Mouse (Mus musculus) MEL (cell line): ENCODE measurements around the gene 6820408C15Rik.

Experiments used
- CHD2 ChIP-seq: IDR thresholded peaks from 2 replicates; pipeline ENCODE4 v1.6.1; 2011; ENCODE audit warnings: low read length, improper control_type of control experiment
- CTCF ChIP-seq, 3 experiments: IDR thresholded peaks in 2 of 3; conservative IDR thresholded peaks in 1 of 3; 2 replicates each; pipeline ENCODE4 v1.5.1; 2011 to 2012; ENCODE audit warnings: low read length in 3 of 3, low read depth in 2 of 3, mild to moderate bottlenecking in 2 of 3, improper control_type of control experiment in 1 of 3, inconsistent platforms in 1 of 3, mixed read lengths in 1 of 3, moderate library complexity in 1 of 3; ENCODE audit not compliant: control insufficient read depth in 1 of 3, insufficient read depth in 1 of 3, poor library complexity in 1 of 3, severe bottlenecking in 1 of 3
- E2F4 ChIP-seq: IDR thresholded peaks from 2 replicates; pipeline ENCODE4 v1.6.1; 2011; ENCODE audit warnings: low read depth, low read length, improper control_type of control experiment, borderline replicate concordance
- ELF1 ChIP-seq: IDR thresholded peaks from 2 replicates; pipeline ENCODE4 v1.6.1; 2014; ENCODE audit warnings: low read depth, mild to moderate bottlenecking, inconsistent platforms, low read length, improper control_type of control experiment, moderate library complexity
- EP300 ChIP-seq, 2 experiments: IDR thresholded peaks; 2 replicates each; pipeline ENCODE4 v1.6.1; 2011; ENCODE audit warnings: improper control_type of control experiment in 2 of 2, low read length in 2 of 2, low read depth in 1 of 2, mild to moderate bottlenecking in 1 of 2
- GABPA ChIP-seq: IDR thresholded peaks from 2 replicates; pipeline ENCODE4 v1.6.1; 2012; ENCODE audit warnings: low read depth, mild to moderate bottlenecking, inconsistent platforms, low read length, improper control_type of control experiment, moderate library complexity
- GATA1 ChIP-seq: IDR thresholded peaks from 2 replicates; pipeline ENCODE4 v1.6.1; 2011; ENCODE audit warnings: low read depth, low read length, improper control_type of control experiment
- JUND ChIP-seq: IDR thresholded peaks from 2 replicates; pipeline ENCODE4 v1.6.1; 2011; ENCODE audit warnings: low read depth, mild to moderate bottlenecking, improper control_type of control experiment, low read length
- MAX ChIP-seq: IDR thresholded peaks from 2 replicates; pipeline ENCODE4 v1.6.1; 2011; ENCODE audit warnings: low read length, improper control_type of control experiment
- MYB ChIP-seq: IDR thresholded peaks from 2 replicates; pipeline ENCODE4 v1.6.1; 2011; ENCODE audit warnings: mild to moderate bottlenecking, low read depth, low read length, improper control_type of control experiment
- POLR2A ChIP-seq, 2 experiments: IDR thresholded peaks; 2 replicates each; pipeline ENCODE4 v1.6.1; 2011 to 2012; ENCODE audit warnings: low read length in 2 of 2, mild to moderate bottlenecking in 2 of 2, control low read depth in 1 of 2, improper control_type of control experiment in 1 of 2, low read depth in 1 of 2, moderate library complexity in 1 of 2; ENCODE audit not compliant: control insufficient read depth in 1 of 2, insufficient read depth in 1 of 2, poor library complexity in 1 of 2
- POLR2AphosphoS2 ChIP-seq: IDR thresholded peaks from 2 replicates; pipeline ENCODE4 v1.6.1; 2011; ENCODE audit warnings: low read length, improper control_type of control experiment
- TBP ChIP-seq: IDR thresholded peaks from 2 replicates; pipeline ENCODE4 v1.8.0; 2011; ENCODE audit warnings: low read depth, low read length, improper control_type of control experiment
- ZC3H11A ChIP-seq: IDR thresholded peaks from 2 replicates; pipeline ENCODE4 v1.6.1; 2012; ENCODE audit warnings: low read depth, mild to moderate bottlenecking, inconsistent platforms, low read length, improper control_type of control experiment

- no peak for TF ChIP-seq POLR2A (IDR thresholded peaks at IDR 0.05; ENCODE audit: control insufficient read depth in 1 of 2, insufficient read depth in 1 of 2, low read depth in 1 of 2, low read length in 2 of 2, poor library complexity in 1 of 2)
- TF ChIP-seq ZC3H11A, result no peak
- TF ChIP-seq E2F4, result no peak
- no peak for TF ChIP-seq CHD2
- TF ChIP-seq MAX, result no peak
- TF ChIP-seq CTCF (IDR thresholded peaks at IDR 0.05 in 2 of 3, conservative IDR thresholded peaks at IDR 0.05 in 1 of 3; ENCODE audit: control insufficient read depth in 1 of 3, insufficient read depth in 1 of 3, low read depth in 2 of 3, low read length in 3 of 3, poor library complexity in 1 of 3, severe bottlenecking in 1 of 3), result no peak
- no peak for TF ChIP-seq MYB
- no peak for TF ChIP-seq POLR2AphosphoS2
- TF ChIP-seq EP300 (IDR thresholded peaks at IDR 0.05; ENCODE audit: low read depth in 1 of 2, low read length in 2 of 2), result no peak
- no peak for TF ChIP-seq GATA1
- no peak for TF ChIP-seq TBP
- no peak for TF ChIP-seq JUND
- TF ChIP-seq ELF1, result no peak
- no peak for TF ChIP-seq GABPA
Measured at GRCm38 (mm10) chr2:152436405-152436901, 21.1 kb downstream of the 6820408C15Rik start.
